Mouse (Mus musculus): ENCODE data around the gene Serpina16. TPM values are rescaled to one million over a fixed set of nuclear protein-coding genes. Genes with fewer than 3 reads are reported as not detected.
A peak's percentile ranks its signal among the peaks of the same experiment; 100 is the strongest.

Gene Serpina16
- polyA plus RNA-seq, 1 experiment from 2014 or later: not detected

DNA sequence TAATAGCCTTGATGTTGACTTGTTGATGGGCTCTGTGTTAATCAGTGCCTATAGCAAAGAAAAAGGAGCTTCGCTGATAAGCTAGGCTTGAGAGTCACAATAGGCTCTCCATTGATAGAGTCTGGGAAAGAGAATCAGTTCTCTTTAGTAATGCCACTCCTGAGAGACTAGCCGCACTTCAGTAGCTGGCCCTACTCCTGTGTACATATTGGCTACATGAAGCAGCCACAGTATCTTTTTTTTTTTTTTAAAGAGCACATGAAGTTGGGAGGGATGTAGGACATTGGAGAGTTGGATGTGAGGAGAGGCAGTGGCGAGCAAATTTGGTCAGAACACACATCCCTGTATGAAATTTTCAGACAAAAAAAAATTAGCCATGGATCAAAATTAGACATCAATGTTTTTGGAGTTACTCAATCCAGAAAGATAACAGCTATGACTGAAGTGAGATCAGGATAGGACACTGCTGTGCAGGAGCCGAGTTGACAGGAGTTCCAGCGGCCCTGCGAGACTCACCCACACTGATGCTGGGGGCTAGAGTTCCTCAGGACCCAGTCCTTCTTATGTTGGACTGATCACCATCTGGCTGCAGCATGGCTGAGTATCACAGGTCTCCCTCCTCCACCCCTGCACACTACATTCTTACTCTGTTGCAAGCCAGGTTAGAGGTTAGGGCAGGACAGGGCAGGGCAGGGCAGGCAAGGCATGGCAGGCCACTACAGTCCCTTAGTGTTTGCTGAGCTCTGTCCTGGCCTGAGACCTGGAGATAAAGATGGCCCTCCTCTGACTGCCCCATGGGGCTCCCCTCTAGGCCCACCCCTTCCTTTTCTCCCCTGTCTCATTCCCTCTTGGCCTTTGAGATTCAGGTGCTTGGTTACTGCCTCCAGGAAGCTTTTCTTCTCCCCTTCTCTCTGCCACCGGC, 20.6 kb downstream of the Serpina16 start:
- no peak overlapping the region for H3K4me2 ChIP-seq (replicated peaks)
- H3K27ac ChIP-seq: no peak overlapping the region
- H3K9ac ChIP-seq (replicated peaks): no peak overlapping the region
- no peaks in the 10 kb centered on the region for H3K36me3 ChIP-seq
- ATAC-seq: no peak
- WGBS: 85% methylated on average over 7 of the region's 7 CpGs
- H3K27me3 ChIP-seq: no peaks in the 10 kb centered on the region
- no peaks in the 10 kb centered on the region for H3K4me1 ChIP-seq (replicated peaks)
- H3K9me3 ChIP-seq: 0 out of 2 replicates have a peak, but pooled peaks cover 2% of the 10 kb centered on the region
- no peak overlapping the region for H3K4me3 ChIP-seq (replicated peaks)

GRCm38 (mm10) chr12:103653836-103654235, 22.1 kb downstream of the Serpina16 start:
- WGBS: 91% methylated on average over 2 of the region's 2 CpGs
- 0 out of 2 replicates have a peak, but pooled peaks cover 4% of the 10 kb centered on the region for H3K9me3 ChIP-seq
- no peak overlapping the region for H3K9ac ChIP-seq (replicated peaks)
- no peak for ATAC-seq
- H3K4me1 ChIP-seq (replicated peaks): no peaks in the 10 kb centered on the region
- no peaks in the 10 kb centered on the region for H3K27me3 ChIP-seq
- H3K36me3 ChIP-seq: no peaks in the 10 kb centered on the region
- H3K4me3 ChIP-seq (replicated peaks): no peak overlapping the region
- H3K27ac ChIP-seq: no peak overlapping the region
- no peak overlapping the region for H3K4me2 ChIP-seq (replicated peaks)

- no peak overlapping the region for H3K4me3 ChIP-seq (replicated peaks)
- no peaks in the 10 kb centered on the region for H3K36me3 ChIP-seq
- ATAC-seq: no peak
- 88% methylated on average over 2 of the region's 2 CpGs for whole genome bisulfite sequencing
- no peak overlapping the region for H3K9ac ChIP-seq (replicated peaks)
- no peak overlapping the region for H3K4me2 ChIP-seq (replicated peaks)
- H3K27ac ChIP-seq: no peak overlapping the region
- H3K4me1 ChIP-seq (replicated peaks): no peaks in the 10 kb centered on the region
- H3K9me3 ChIP-seq: 0 out of 2 replicates have a peak, but pooled peaks cover 4% of the 10 kb centered on the region
- H3K27me3 ChIP-seq: no peaks in the 10 kb centered on the region
These were observed 29.6 kb downstream of the Serpina16 start for GRCm38 (mm10) chr12:103646314-103646713.

GRCm38 (mm10) chr12:103644601-103645000, 31.3 kb downstream of the Serpina16 start:
- H3K4me3 ChIP-seq (replicated peaks): no peak overlapping the region
- H3K9me3 ChIP-seq: no peaks in the 10 kb centered on the region
- no peaks in the 10 kb centered on the region for H3K4me1 ChIP-seq (replicated peaks)
- H3K4me2 ChIP-seq (replicated peaks): no peak overlapping the region
- H3K27me3 ChIP-seq: no peaks in the 10 kb centered on the region
- 38% methylated on average over 5 of the region's 5 CpGs for WGBS
- no peaks in the 10 kb centered on the region for H3K36me3 ChIP-seq
- ATAC-seq: no peak
- no peak overlapping the region for H3K27ac ChIP-seq
- H3K9ac ChIP-seq (replicated peaks): no peak overlapping the region

GRCm38 (mm10) chr12:103643818-103644217, 32.1 kb downstream of the Serpina16 start:
- Histone ChIP-seq H3K36me3 (no peaks in the 10 kb centered on the region), H3K4me2 (replicated peaks) (no peak overlapping the region), H3K27me3 (no peaks in the 10 kb centered on the region), H3K4me1 (replicated peaks) (no peaks in the 10 kb centered on the region), H3K9ac (replicated peaks) (no peak overlapping the region), H3K9me3 (no peaks in the 10 kb centered on the region), H3K27ac (no peak overlapping the region), H3K4me3 (replicated peaks) (no peak overlapping the region)
- no peak for ATAC-seq
- 81% methylated on average over 3 of the region's 3 CpGs for WGBS

GRCm38 (mm10) chr12:103643336-103643735, 32.6 kb downstream of the Serpina16 start:
- ATAC-seq: 0 out of 2 replicates have a peak, but pooled peaks have one; percentile 60
- Histone ChIP-seq H3K27me3 (no peaks in the 10 kb centered on the region), H3K27ac (no peak overlapping the region), H3K4me3 (replicated peaks) (no peak overlapping the region), H3K9me3 (no peaks in the 10 kb centered on the region), H3K4me2 (replicated peaks) (no peak overlapping the region), H3K4me1 (replicated peaks) (no peaks in the 10 kb centered on the region), H3K9ac (replicated peaks) (no peak overlapping the region), H3K36me3 (no peaks in the 10 kb centered on the region)
- 0% methylated on average over 2 of the region's 2 CpGs for WGBS

DNA sequence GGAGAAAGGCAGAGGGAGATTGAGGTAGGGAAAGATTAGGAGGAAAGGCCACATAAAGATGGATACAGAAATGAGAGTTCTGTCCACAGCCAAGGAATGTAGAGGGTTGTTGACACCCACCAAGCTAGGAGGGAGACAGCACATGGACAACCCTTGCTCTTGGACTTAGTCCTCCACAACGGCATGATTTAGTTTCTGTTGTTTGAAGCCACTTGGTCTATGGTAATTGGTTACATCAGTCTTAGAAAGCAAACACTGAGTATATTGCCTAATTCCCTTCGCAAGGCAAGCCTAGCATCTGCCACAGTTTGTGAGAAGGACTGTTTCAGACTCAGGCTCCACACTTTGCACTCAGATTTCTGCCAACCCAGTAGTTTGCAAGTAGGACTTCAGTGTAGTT, 40.1 kb downstream of the Serpina16 start:
- Histone ChIP-seq H3K4me3 (replicated peaks) (no peak overlapping the region), H3K9ac (replicated peaks) (no peak overlapping the region), H3K9me3 (no peaks in the 10 kb centered on the region), H3K27me3 (no peaks in the 10 kb centered on the region), H3K36me3 (no peaks in the 10 kb centered on the region), H3K4me1 (replicated peaks) (no peaks in the 10 kb centered on the region), H3K27ac (no peak overlapping the region), H3K4me2 (replicated peaks) (no peak overlapping the region)
- WGBS: 87% methylated on average over 2 of the region's 2 CpGs
- no peak for ATAC-seq

DNA sequence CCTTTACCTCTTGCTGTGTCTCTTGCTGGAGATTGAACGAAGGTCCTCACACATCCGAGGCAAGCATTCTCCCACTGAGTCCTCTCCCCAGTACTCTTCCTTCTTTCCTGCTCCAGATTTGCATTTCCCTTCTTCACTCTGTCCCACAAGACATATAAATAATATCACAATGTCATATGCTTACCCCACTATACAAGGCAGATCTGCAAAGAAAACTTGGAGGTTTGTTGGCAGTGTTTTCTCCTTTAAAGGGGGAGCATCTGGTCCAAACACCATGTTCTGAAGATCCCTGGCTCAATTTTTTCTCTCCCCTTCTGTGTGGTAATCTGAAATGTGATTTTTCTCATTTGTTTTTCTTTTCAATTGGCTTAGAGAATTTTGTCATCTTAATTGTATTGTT, 41.5 kb downstream of the Serpina16 start:
- 82% methylated on average over 2 of the region's 2 CpGs for WGBS
- no peaks in the 10 kb centered on the region for H3K27me3 ChIP-seq

GRCm38 (mm10) chr12:103631203-103631612, 44.7 kb downstream of the Serpina16 start, which contains the start of gene Serpina10:
Serpina10 (minus strand) TSS chr12:103631444.
- 77% methylated on average over 3 of the region's 3 CpGs for WGBS
- Histone ChIP-seq H3K36me3 (no peaks in the 10 kb centered on the region), H3K9me3 (no peaks in the 10 kb centered on the region), H3K4me2 (replicated peaks) (no peak within 1 kb of the TSS), H3K27me3 (no peaks in the 10 kb centered on the region), H3K9ac (replicated peaks) (no peak within 1 kb of the TSS), H3K4me3 (replicated peaks) (no peak within 1 kb of the TSS), H3K27ac (no peak within 1 kb of the TSS), H3K4me1 (replicated peaks) (no peaks in the 10 kb centered on the region)
- ATAC-seq: no peak

More for the DNA sequence above, 41.5 kb downstream of the Serpina16 start:
- ATAC-seq: no peak
- Histone ChIP-seq H3K4me2 (replicated peaks) (no peak overlapping the region), H3K9me3 (no peaks in the 10 kb centered on the region), H3K36me3 (no peaks in the 10 kb centered on the region), H3K9ac (replicated peaks) (no peak overlapping the region), H3K4me3 (replicated peaks) (no peak overlapping the region), H3K27ac (no peak overlapping the region), H3K4me1 (replicated peaks) (no peaks in the 10 kb centered on the region)

Other genes starting within 250 kb of the Serpina16 start
- gene Ifi27, start 241.9 kb downstream of the Serpina16 start, polyA plus RNA-seq (2015; fragmentation: Nextera tagmentation; extraction: Ambion mirVana): 5.2 and 6.2 TPM in 2 replicates
- 3.0 and 6.2 TPM in 2 replicates for gene Ifi27l2a, start 232.5 kb downstream of the Serpina16 start, polyA plus RNA-seq (2015; fragmentation: Nextera tagmentation; extraction: Ambion mirVana)
- not detected in 2 replicates for gene Ifi27l2b, start 218.9 kb downstream of the Serpina16 start, polyA plus RNA-seq (2015; fragmentation: Nextera tagmentation; extraction: Ambion mirVana)
- 2.0 and 2.2 TPM in 2 replicates for gene Ppp4r4, start 143.9 kb downstream of the Serpina16 start, polyA plus RNA-seq (2015; fragmentation: Nextera tagmentation; extraction: Ambion mirVana)
- gene Serpina10, start 44.7 kb downstream of the Serpina16 start, polyA plus RNA-seq (2015; fragmentation: Nextera tagmentation; extraction: Ambion mirVana): 0.05 TPM in 1 of 2 replicates, not detected in the other
- gene Serpina6, start 18.9 kb downstream of the Serpina16 start, polyA plus RNA-seq (2015; fragmentation: Nextera tagmentation; extraction: Ambion mirVana): 0.26 TPM in 1 of 2 replicates, not detected in the other
- 0.13 TPM in 1 of 2 replicates, not detected in the other for gene Serpina1f, start 19.4 kb upstream of the Serpina16 start, polyA plus RNA-seq (2015; fragmentation: Nextera tagmentation; extraction: Ambion mirVana)
- gene Serpina1d, start 97.5 kb upstream of the Serpina16 start, polyA plus RNA-seq (2015; fragmentation: Nextera tagmentation; extraction: Ambion mirVana): not detected in 2 replicates
- gene Serpina1b, start 154.2 kb upstream of the Serpina16 start, polyA plus RNA-seq (2015; fragmentation: Nextera tagmentation; extraction: Ambion mirVana): 1.1 TPM in 1 of 2 replicates, not detected in the other
- 0.50 TPM in 1 of 2 replicates, not detected in the other for gene Serpina1a, start 187.4 kb upstream of the Serpina16 start, polyA plus RNA-seq (2015; fragmentation: Nextera tagmentation; extraction: Ambion mirVana)
- gene Serpina1c, start 228.7 kb upstream of the Serpina16 start, polyA plus RNA-seq (2015; fragmentation: Nextera tagmentation; extraction: Ambion mirVana): 0.22 TPM in 1 of 2 replicates, not detected in the other

All from midbrain, embryonic 13.5 days (tissue).